Mouse (Mus musculus): Measurements from ENCODE around the gene Kcnv2.

Kcnv2 gene

GRCm38 (mm10) chr19:27366113-27366746 is 43.8 kb downstream of the Kcnv2 start:
- DNase-seq (ENCODE audit: low spot score): no peak

GRCm38 (mm10) chr19:27369461-27370135 is 47.2 kb downstream of the Kcnv2 start:
- no peak for DNase-seq (ENCODE audit: low spot score)

GRCm38 (mm10) chr19:27370174-27370573 is 47.8 kb downstream of the Kcnv2 start:
- DNase-seq (ENCODE audit: low spot score): no peak

GRCm38 (mm10) chr19:27370784-27371183 is 48.4 kb downstream of the Kcnv2 start:
- no peak for DNase-seq (ENCODE audit: low spot score)

GRCm38 (mm10) chr19:27379712-27380401 is 57.5 kb downstream of the Kcnv2 start:
- DNase-seq (ENCODE audit: low spot score): no peak

GRCm38 (mm10) chr19:27382131-27382530 is 59.7 kb downstream of the Kcnv2 start:
- DNase-seq (ENCODE audit: low spot score): no peak

- no peak for DNase-seq (ENCODE audit: low spot score)
Measured at GRCm38 (mm10) chr19:27383266-27383665, 60.9 kb downstream of the Kcnv2 start.

- DNase-seq (ENCODE audit: low spot score): no peak
Measured at GRCm38 (mm10) chr19:27385304-27385703, 62.9 kb downstream of the Kcnv2 start.
